Mouse (Mus musculus) brain, adult 2 months (tissue): ENCODE data around the gene Eml4.
A peak's percentile ranks its signal among the peaks of the same experiment; 100 is the strongest.

Experiments used
- DNase-seq: peaks from one replicate; pipeline ENCODE4 v3.0.0; 2011; ENCODE audit warnings: low read depth, low spot score

The Eml4 gene

DNA sequence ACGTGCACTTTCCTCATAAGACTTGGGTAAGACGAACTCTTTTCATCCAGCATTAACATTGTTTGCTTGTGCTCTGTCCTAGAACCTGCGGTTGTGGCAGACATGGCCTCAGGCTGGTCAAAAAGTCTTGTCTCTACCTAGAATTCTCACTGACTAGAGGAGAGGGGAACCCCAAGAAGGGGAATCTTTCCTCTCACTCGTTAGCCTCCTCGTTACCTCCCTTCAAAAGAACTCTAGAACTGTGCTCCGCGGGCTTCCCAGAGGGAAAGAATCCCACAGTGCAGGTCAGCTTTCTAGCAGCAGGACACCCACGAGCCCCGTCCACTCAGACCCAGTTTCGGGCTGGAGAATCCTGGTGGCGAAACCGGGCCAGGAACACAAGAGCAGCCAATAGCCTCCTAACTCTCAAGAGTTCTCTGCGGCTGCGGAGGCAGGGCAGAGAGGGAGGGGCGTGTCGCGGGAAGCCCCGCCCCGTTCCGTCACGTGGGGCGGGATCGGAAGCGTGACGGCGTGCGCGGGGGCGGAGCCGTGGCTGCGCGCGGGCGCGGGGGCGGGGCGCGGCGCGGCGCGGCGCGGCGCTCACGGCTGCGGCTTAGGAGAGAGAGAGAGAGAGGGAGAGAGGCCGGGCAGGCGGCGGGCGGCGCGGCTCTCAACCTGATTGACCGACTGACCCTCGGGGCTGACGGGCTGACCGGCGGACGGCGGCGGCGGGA lies at the start of gene Eml4:
Gene Eml4, plus strand, starts transcription at position 553 of the 713 bp plus-strand sequence.
- peak; percentile 94 for DNase-seq

DNA sequence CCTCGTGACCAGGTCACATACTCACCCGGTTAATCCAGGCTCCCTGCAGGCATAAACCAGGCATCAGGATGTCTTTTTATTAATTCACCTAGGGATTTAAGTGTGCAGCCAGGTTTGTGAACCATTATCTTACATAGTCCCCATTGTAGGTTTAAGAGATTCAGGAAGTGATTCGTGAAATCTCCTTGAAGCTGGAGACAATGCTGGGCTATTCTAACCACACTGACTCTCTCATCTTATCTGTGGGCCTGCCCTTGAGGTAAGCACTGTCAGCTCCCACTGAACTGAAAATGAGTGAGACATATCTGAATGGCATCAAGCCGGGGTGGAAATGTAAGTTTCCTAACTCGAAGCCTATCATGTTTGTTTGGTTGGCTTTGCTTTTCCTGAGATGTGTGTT lies 49.3 kb upstream of the Eml4 start:
- DNase-seq = no peak

- DNase-seq = no peak
These were observed 46.5 kb upstream of the Eml4 start for GRCm38 (mm10) chr17:83304089-83304822.

DNA sequence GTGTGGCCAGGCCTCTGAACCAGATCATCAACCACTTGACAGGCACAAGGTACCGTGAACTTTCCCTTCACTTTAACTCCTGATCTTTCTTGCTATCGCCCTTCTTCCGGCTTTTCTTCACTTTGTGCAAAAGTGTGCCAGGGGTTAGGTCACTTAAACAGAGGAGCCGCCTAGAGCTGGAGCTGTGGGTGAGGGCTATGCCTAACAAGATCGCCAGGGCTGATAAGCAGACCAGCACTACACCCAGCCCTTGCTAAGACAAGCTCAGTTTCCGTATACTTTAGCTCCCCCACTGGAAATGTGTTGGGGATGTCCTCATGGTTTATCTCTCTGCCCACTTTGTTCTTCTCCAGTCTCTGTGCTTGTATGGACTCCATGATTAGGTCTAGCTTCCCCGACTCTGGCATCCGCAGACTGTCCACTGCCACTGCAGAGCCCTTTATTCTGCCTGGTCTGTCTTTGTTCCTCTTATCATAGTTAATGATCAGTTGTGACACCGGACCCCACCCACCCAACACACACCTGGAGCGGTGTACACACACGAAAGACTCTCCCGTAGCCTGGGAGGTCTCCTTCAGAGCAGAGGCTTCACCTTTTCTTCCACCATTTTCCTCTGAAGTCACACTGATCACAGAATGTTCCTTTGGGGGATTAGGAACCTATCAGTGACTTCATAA lies 43.6 kb upstream of the Eml4 start:
- DNase-seq = no peak

DNA sequence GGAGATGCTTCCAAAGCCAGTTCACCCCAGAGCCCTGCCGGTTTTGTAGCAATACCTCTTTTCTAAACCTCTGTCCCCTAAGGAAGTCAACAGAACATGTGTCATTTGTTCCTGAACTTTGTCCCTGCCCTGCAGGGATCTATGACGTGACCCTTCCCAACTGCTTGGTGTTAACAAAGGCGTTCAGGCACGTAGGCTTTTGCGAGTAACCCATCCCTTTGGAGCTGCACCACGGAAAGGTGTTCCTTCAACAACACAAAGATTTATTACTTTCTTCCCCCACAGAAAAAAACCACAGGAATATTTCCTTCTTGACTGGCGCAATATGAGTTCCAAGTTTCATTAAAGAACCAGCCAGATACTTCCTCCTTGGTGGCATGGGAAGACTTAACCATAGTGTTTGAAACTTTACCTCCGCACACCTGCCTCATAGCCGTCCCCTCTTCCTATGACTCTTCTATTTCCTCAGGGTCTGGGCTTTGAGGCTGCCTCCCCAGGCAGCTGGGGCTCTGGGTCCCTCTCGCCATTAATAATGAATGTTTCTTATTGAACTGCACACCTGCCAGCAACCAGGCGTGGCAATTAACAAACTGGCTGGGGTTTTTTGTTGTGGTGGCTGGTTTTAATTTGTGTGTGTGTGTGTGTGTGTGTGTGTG lies 43.0 kb upstream of the Eml4 start:
- no peak for DNase-seq

GRCm38 (mm10) chr17:83308451-83308850 lies 42.3 kb upstream of the Eml4 start:
- no peak for DNase-seq

DNA sequence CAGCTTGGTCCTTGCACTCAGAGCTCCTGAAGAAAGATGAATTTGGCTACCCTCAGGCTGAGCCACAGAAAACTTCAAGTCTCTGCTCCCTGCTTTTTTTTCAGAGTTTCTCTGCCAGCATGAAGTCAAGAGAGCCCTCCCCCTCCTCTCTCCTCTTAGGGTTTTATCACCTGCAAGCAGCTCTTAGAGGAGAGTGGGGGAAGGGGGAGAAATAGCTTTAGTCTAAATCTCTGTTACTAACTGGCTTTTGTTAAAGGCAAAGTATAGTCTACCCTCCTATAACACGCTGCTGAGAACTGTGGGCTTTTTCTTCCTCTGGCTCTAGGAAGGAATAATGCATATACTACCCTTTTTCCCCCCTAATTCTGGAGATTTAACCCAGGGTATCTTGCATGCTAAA lies 41.5 kb upstream of the Eml4 start:
- no peak for DNase-seq

DNA sequence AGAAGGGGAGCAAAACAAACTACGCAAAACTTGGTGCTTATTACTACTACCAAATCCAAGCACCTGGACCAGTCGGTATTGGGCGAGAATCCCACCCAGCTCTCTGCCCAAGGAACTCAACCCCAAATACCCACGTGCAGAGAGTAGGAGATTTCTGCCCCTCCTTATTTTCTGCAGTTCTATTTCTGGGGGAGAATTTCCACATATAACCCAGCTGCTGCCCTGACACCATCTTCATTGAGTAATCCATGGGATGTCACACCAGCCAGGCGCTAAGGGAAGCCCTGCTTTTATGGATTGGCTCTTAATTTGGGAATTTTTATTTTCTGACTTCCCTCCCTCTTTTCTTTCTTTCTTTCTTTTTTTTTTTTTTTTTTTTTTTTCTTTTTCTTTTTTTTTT lies 38.9 kb upstream of the Eml4 start:
- DNase-seq = peak; percentile 19

DNA sequence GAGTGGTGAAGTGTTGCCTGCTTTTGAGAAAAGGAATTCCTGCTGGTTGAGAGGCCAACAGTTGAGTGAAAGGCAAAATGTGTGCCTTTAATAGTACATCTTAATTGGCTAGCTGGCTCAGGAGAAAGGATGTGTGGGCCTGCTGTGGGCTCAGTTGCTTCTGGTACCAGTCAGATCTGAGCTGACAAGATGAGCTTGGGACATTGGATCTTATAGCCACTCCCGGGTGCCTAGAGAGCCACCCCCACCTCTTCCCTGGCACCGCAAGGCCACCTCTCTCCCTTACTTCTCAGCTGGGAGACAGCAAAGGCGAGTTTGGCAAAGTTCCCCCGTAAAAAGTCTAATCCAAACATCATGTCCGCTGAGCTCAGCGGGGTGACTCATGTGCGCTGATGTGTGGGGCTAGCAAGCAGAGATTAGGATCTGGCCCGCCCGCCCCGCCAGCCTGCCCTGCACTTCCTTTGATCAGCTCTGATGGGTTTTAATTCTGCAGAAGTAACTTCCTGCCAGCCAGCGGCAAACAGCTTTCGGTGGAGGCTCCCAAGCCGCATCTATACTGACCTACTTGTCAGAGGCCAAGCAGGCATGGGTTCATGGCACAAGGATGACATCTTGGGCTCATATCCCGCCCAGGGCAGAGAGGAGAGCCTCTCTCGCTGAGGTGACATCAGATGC lies 38.4 kb upstream of the Eml4 start:
- DNase-seq = peak; percentile 69

- DNase-seq = no peak
These were observed 37.6 kb upstream of the Eml4 start for GRCm38 (mm10) chr17:83313046-83313689.

DNA sequence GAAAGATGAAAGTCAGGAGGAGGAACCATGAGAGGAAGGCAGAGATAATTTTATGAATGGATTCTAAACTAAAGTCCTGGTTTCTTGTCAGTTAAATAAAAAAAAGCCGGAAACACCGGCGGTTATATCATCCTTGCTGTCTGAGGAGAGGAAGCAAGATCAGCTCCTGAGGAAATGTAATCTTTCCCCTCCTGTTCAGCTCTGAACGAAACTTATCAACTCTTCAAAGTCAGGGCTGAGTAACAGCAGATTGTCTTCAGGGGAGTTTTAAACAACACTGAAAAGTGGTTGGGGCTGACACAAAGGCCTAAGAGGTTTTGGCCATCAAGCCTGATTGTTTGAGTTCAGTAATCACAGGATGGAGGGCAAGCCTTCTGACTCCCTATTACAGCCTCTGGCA lies 35.3 kb upstream of the Eml4 start:
- DNase-seq = no peak

DNA sequence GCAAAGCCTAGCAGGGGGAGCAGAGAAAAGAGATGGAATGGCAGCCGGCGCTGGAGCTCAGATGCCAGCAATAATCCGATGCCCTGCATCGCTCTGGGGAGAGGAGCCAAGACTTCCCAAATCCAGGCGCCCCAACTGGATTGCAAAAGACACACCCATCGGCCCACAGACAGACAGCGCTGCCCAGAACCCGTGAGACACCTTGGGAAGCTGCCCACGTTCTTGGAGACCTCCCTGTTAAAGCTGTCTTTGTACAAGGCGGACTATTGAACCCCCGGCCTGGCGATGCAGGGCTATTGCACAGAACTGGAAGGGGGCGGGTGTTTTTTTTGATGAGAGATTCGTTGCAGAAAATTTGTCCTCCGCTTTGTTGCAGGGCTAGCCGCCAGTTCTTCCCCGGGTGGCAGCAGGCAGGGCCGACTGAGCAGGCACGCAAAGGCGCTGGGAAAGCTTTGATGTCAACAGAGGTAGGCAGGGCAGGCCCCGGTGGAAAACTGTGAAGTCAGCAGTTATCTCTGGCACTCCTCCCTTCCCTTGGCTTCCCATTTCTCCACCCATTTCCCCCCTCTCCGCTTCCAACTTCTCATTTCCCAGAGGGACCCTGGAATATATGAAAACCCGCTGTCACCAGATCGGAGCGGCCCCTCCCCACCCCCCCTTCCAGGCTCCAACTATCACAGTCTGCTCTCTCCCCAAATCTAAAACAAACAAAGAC lies 28.0 kb upstream of the Eml4 start:
- peak; percentile 61 for DNase-seq

DNA sequence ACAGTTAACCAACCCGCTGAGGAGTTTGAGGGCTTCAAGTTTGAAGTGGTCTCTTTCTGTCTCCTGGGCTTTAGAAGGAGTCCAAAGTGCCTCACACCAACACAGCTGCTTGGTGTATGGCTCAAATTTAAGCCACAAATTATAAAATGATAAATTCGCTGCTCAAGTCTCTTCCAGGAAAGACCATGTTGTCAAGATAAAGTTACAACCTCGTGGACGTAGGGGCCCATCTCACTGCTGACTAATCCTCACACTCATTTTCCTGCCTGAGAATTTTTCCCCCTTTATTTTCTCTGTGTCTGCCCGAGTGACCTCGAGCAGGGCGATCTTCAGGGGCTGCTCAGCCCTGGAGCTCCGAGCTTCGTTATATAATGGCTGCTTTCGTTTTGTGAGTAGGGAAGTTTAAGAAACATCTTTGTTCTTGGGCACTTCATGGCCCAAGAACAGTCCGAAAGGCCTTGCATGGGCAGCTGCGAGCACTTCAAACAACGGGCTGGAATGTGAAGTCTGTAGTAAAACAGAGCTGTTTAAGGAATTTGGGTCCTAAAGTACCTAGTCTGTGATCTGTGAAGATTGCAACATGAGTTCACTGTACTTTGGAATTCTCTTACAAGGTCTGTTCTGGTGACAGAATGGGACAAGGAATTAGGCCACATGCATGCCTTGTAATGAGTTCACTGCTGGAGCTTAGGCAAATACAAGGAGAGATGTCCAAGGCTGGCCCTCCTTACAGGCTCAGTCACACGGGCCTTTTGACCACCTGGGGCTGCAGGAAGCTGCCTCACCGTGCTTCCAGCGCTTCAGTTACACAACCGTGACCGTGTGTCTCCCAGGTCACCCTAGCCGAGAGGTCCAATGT lies 27.1 kb upstream of the Eml4 start:
- peak; percentile 11 for DNase-seq

DNA sequence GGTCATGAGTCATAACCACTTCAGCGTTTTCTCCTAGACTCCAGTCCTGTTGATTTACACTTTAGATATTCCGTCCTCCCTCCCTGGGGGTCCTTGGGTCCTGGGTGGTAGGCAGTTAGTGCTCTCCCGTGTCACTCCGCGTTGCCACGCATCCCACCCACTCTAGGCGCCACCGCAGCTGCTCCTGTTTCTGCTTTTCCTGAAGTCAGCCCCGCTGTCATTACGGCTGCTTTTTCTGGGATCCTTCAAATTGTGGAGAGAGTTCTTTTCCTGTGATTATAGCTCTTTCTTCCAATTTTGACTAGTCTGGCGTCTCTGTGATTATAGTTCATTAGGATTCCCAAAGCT lies 26.5 kb upstream of the Eml4 start:
- DNase-seq = peak; percentile 47

DNA sequence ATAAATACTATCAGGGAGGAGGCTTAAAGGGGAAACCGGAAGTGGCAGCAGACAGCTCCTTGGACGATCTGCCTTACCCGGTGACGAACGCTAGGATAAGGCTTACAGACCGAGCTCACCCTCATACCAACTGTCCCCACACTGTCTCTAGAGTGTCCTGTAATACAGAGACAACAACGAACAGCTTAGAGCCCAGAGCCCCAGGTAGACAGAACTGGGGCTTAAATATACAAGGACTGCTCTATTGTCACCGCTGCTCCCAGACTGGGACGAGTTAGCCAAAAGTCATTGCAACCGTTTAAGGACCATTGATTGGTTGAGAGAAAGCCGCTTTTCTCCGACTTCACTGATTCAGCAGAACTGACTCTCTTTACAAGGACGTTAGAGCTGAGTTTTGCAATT lies 15.5 kb upstream of the Eml4 start:
- DNase-seq = no peak

- DNase-seq = no peak
These were observed 13.5 kb upstream of the Eml4 start for GRCm38 (mm10) chr17:83337051-83337898.

DNA sequence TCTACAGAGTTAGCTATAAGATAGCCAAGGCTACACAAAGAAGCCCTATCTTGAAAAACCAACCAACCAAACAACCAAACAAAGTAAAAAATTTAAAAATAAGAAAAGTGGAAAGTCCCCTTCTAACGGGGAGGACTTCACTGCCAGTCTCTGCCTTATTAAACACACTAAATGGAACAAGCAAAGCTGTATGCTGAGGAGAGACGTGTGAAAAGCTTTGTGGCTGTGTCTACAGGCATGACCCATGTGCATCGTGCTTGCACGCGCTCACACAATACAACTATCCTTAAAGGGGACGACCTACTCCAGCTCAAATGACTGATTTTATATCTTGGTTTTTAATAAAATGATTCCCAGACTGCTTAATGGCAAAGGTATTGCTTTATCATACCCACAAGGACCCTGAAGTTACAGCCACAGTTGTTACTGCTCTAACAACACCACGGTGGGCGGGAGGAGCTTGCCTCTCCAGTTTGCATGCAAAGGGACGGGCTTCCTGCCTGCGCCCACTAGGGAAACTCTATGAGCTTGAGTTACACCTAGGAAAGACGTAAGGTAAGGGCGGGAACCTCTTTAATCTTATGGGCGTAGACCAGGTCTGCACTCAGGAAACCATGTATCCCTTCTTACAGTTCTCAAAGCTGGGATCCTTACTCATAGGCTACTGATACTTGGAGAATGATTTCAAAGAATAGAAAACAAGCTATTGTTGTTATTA lies 11.2 kb upstream of the Eml4 start:
- DNase-seq = no peak

- DNase-seq = no peak
These were observed 9.7 kb upstream of the Eml4 start for GRCm38 (mm10) chr17:83340895-83341524.
